Mouse (Mus musculus) MEL (cell line): ENCODE data around the gene Psmd9.

Source experiments
- CTCF ChIP-seq, 3 experiments: IDR thresholded peaks in 2 of 3; conservative IDR thresholded peaks in 1 of 3; 2 replicates each; pipeline ENCODE4 v1.5.1; 2011 to 2012; ENCODE audit warnings: low read length in 3 of 3, low read depth in 2 of 3, mild to moderate bottlenecking in 2 of 3, improper control_type of control experiment in 1 of 3, inconsistent platforms in 1 of 3, mixed read lengths in 1 of 3, moderate library complexity in 1 of 3; ENCODE audit not compliant: control insufficient read depth in 1 of 3, insufficient read depth in 1 of 3, poor library complexity in 1 of 3, severe bottlenecking in 1 of 3
- GABPA ChIP-seq: IDR thresholded peaks from 2 replicates; pipeline ENCODE4 v1.6.1; 2012; ENCODE audit warnings: low read depth, mild to moderate bottlenecking, inconsistent platforms, low read length, improper control_type of control experiment, moderate library complexity
- MAX ChIP-seq: IDR thresholded peaks from 2 replicates; pipeline ENCODE4 v1.6.1; 2011; ENCODE audit warnings: low read length, improper control_type of control experiment
- POLR2A ChIP-seq, 2 experiments: IDR thresholded peaks; 2 replicates each; pipeline ENCODE4 v1.6.1; 2011 to 2012; ENCODE audit warnings: low read length in 2 of 2, mild to moderate bottlenecking in 2 of 2, control low read depth in 1 of 2, improper control_type of control experiment in 1 of 2, low read depth in 1 of 2, moderate library complexity in 1 of 2; ENCODE audit not compliant: control insufficient read depth in 1 of 2, insufficient read depth in 1 of 2, poor library complexity in 1 of 2
- USF2 ChIP-seq, 2 experiments: IDR thresholded peaks; 2 replicates each; pipeline ENCODE4 v1.6.1; 2011 to 2012; ENCODE audit warnings: improper control_type of control experiment in 2 of 2, low read length in 2 of 2, borderline replicate concordance in 1 of 2, inconsistent platforms in 1 of 2, low read depth in 1 of 2, mild to moderate bottlenecking in 1 of 2; ENCODE audit not compliant: insufficient read depth in 1 of 2

- TF ChIP-seq USF2 (IDR thresholded peaks at IDR 0.05; ENCODE audit: borderline replicate concordance in 1 of 2, insufficient read depth in 1 of 2, low read depth in 1 of 2, low read length in 2 of 2) (no peak), GABPA (no peak), POLR2A (IDR thresholded peaks at IDR 0.05; ENCODE audit: control insufficient read depth in 1 of 2, insufficient read depth in 1 of 2, low read depth in 1 of 2, low read length in 2 of 2, poor library complexity in 1 of 2) (no peak), CTCF (IDR thresholded peaks at IDR 0.05 in 2 of 3, conservative IDR thresholded peaks at IDR 0.05 in 1 of 3; ENCODE audit: control insufficient read depth in 1 of 3, insufficient read depth in 1 of 3, low read depth in 2 of 3, low read length in 3 of 3, poor library complexity in 1 of 3, severe bottlenecking in 1 of 3) (no peak), MAX (no peak)
These were observed 38.4 kb upstream of the Psmd9 start for GRCm38 (mm10) chr5:123130814-123131148.
